Mouse (Mus musculus) adrenal gland, postnatal 25 days (tissue): Measurements from ENCODE around the gene Hells. TPM values are rescaled to one million over a fixed set of nuclear protein-coding genes. Genes with fewer than 3 reads are reported as not detected.

Experiments
- microRNA-seq, 2 experiments: library from miRNA; unstranded; fragments of <30 nt; microRNA quantifications; one replicate each; pipeline ENCODE4 v1.2.0; 2021
- total RNA-seq: library from RNA; stranded (reverse); gene quantifications from 2 replicates; pipeline ENCODE4 v1.2.3, GENCODE M21; 2021

Hells gene
- total RNA-seq, 1 experiment from 2014 or later, result 9.9 TPM

Small RNAs within 50 kb of the gene (microRNA-seq; reads per million reads assigned to microRNA genes)
- gene Gm23800, result 0 reads per million in 2 experiments

Other genes with a start within 250 kb of the Hells start
- 16.1 and 17.7 TPM in 2 replicates for gene Noc3l, start 111.7 kb upstream of the Hells start, total RNA-seq
- 9.3 and 9.9 TPM in 2 replicates for gene Tbc1d12, start 94.3 kb upstream of the Hells start, total RNA-seq
- gene Cyp2c55, start 76.1 kb downstream of the Hells start, total RNA-seq, result 0.15 TPM in 1 of 2 replicates, not detected in the other
- not detected in 2 replicates for gene Cyp2c65, start 130.1 kb downstream of the Hells start, total RNA-seq
- not detected in 2 replicates for gene Cyp2c66, start 183.0 kb downstream of the Hells start, total RNA-seq